ENCODE assay signal across 18 mouse cellular contexts in the genomic region with DNA sequence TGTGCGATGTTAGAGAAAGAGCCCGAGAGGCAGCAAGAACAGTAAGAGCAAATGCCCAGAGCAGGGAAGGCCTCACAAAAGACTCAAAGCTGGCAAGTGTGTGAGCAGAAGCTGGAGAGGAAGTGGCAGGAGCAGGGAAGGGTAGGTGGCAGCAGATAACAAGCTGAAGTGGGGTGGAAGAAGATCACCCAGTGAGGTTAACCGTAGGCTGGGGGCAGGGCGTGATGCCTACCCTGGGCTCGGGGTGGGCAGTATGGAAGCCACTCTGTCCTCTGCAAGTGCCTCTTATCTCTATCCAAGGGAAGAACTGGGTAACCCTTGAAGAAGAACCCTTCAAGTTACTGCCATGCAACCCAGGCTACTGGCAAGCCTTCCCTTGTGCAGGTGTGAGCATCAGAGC.
"Had no signal": no experiment of that assay in that cellular context is flagged by ENCODE, and none has a peak within 500 bp of the region (broad histone marks: within the 10 kb centered on the region; RNA-seq: fewer than 3 reads in every experiment).

No protein-coding gene starts in this region.

- DNase-seq: kidney, adult 11 months; kidney, adult 9 months; kidney, postnatal 14 days; kidney, postnatal 4 days; left cerebral cortex, postnatal 4 days; liver, postnatal 0 days; lung, embryonic 14.5 days; midbrain, embryonic 14.5 days had no signal

- H3K4me1 ChIP-seq: intestine, embryonic 15.5 days; limb, embryonic 12.5 days; neural tube, embryonic 12.5 days; neural tube, embryonic 15.5 days had no signal

- ATAC-seq: intestine, embryonic 15.5 days; liver, postnatal 0 days; lung, postnatal 0 days had no signal

- H3K36me3 ChIP-seq: intestine, embryonic 15.5 days; limb, embryonic 12.5 days; limb, embryonic 15.5 days; neural tube, embryonic 12.5 days; neural tube, embryonic 15.5 days had no signal

- H3K27me3 ChIP-seq: intestine, embryonic 15.5 days; neural tube, embryonic 12.5 days; neural tube, embryonic 15.5 days had no signal

- H3K4me3 ChIP-seq: intestine, embryonic 15.5 days; limb, embryonic 12.5 days; limb, embryonic 15.5 days; megakaryocyte, embryonic 14.5 days; neural tube, embryonic 12.5 days; neural tube, embryonic 15.5 days had no signal

- H3K27ac ChIP-seq: intestine, embryonic 15.5 days; limb, embryonic 12.5 days; limb, embryonic 15.5 days; liver, embryonic 14.5 days; macrophage; neural tube, embryonic 12.5 days; neural tube, embryonic 15.5 days; stomach, postnatal 0 days had no signal
